ENCODE assay signal across 13 mouse cellular contexts in genomic region chr8:84974543-84975142, GRCm38 (mm10). TPM values are rescaled to one million over a fixed set of nuclear protein-coding genes. Genes with fewer than 3 reads are reported as not detected.
A peak's percentile ranks its signal among the peaks of the same experiment; 100 is the strongest.
DNase-seq lines count a peak whose midpoint lies in the region; ATAC-seq and TF ChIP-seq lines count a peak whose summit lies in the region.
"Had no signal": no experiment of that assay in that cellular context is flagged by ENCODE, and none has a peak within 500 bp of the region (broad histone marks: within the 10 kb centered on the region; RNA-seq: fewer than 3 reads in every experiment).

No protein-coding gene starts in this region.

- DNase-seq in heart, adult 18-20 months: no peak
- DNase-seq in spleen, adult 2 months (ENCODE audit: low read depth in 1 of 2, low spot score in 2 of 2): no peak
- DNase-seq in spleen, adult 18-20 months: no peak
- no peak for DNase-seq in urinary bladder, postnatal 36 days (ENCODE audit: low spot score in 2 of 2)

- TF ChIP-seq CTCF in spleen, adult 2 months (IDR thresholded peaks at IDR 0.05; ENCODE audit: extremely low read depth, insufficient read depth, insufficient read length, insufficient replicate concordance): no peak
- TF ChIP-seq CTCF in small intestine, adult 2 months (IDR thresholded peaks at IDR 0.05; ENCODE audit: extremely low read depth, insufficient read length, insufficient replicate concordance, low read depth, low read length): peak; percentile 3; the same call in 1 of the 2 replicates

- H3K4me1 ChIP-seq in heart, embryonic 12.5 days (replicated peaks): peaks cover 40% of the 10 kb centered on the region
- peaks cover 6% of the 10 kb centered on the region; the same call in 1 of the 2 replicates for H3K4me1 ChIP-seq in spleen, adult 2 months (ENCODE audit: control insufficient read depth, insufficient read depth, insufficient read length)
- peaks cover 66% of the 10 kb centered on the region for H3K4me1 ChIP-seq in embryonic facial prominence, embryonic 15.5 days
- H3K4me1 ChIP-seq in small intestine, adult 2 months (ENCODE audit: control insufficient read depth, insufficient read depth, insufficient read length, low read length): peaks cover 11% of the 10 kb centered on the region
- peaks cover 71% of the 10 kb centered on the region for H3K4me1 ChIP-seq in midbrain, embryonic 13.5 days (replicated peaks)

- TF ChIP-seq POLR2A in spleen, adult 2 months (IDR thresholded peaks at IDR 0.05; ENCODE audit: low read depth, low read length): no peak
- no peak for TF ChIP-seq POLR2A in small intestine, adult 2 months (IDR thresholded peaks at IDR 0.05; ENCODE audit: low read depth, low read length)

- 0 out of 2 replicates have a peak overlapping the region, but pooled peaks have one; percentile 95 for H3K4me2 ChIP-seq in heart, embryonic 12.5 days
- H3K4me2 ChIP-seq in embryonic facial prominence, embryonic 15.5 days (replicated peaks): no peak overlapping the region
- H3K4me2 ChIP-seq in midbrain, embryonic 13.5 days (replicated peaks): no peak overlapping the region
- H3K4me2 ChIP-seq: heart, embryonic 15.5 days had no signal

- no peak for ATAC-seq in heart, embryonic 12.5 days (ENCODE audit: insufficient number of reproducible peaks, low FRiP score)
- no peak for ATAC-seq in embryonic facial prominence, embryonic 15.5 days (ENCODE audit: insufficient number of reproducible peaks, low FRiP score, low TSS enrichment, low read depth)
- ATAC-seq in midbrain, embryonic 13.5 days: no peak

- H3K4me3 ChIP-seq in heart, embryonic 12.5 days: no peak overlapping the region
- H3K4me3 ChIP-seq in spleen, adult 2 months (ENCODE audit: extremely low read depth, insufficient read depth, insufficient read length): no peak overlapping the region
- H3K4me3 ChIP-seq in embryonic facial prominence, embryonic 15.5 days (replicated peaks): no peak overlapping the region
- no peak overlapping the region for H3K4me3 ChIP-seq in small intestine, adult 2 months (ENCODE audit: low read depth, low read length)
- no peak overlapping the region for H3K4me3 ChIP-seq in midbrain, embryonic 13.5 days (replicated peaks)
- H3K4me3 ChIP-seq: heart, embryonic 15.5 days had no signal

- peaks cover 45% of the 10 kb centered on the region for H3K36me3 ChIP-seq in heart, embryonic 12.5 days
- H3K36me3 ChIP-seq in spleen, adult 2 months (ENCODE audit: control insufficient read depth, insufficient read depth, low read length): no peaks in the 10 kb centered on the region
- peaks cover 39% of the 10 kb centered on the region for H3K36me3 ChIP-seq in embryonic facial prominence, embryonic 15.5 days
- peaks cover 11% of the 10 kb centered on the region for H3K36me3 ChIP-seq in small intestine, adult 2 months (ENCODE audit: control insufficient read depth, insufficient read depth, low read length)
- peaks cover 44% of the 10 kb centered on the region for H3K36me3 ChIP-seq in midbrain, embryonic 13.5 days

- 79% methylated on average over 8 of the region's 8 CpGs for WGBS in heart, embryonic 12.5 days
- WGBS in spleen, adult 2 months: 62% methylated on average over 8 of the region's 8 CpGs
- WGBS in embryonic facial prominence, embryonic 15.5 days: 64% methylated on average over 8 of the region's 8 CpGs
- WGBS in small intestine, adult 2 months: 63% methylated on average over 8 of the region's 8 CpGs
- WGBS in midbrain, embryonic 13.5 days: 84% methylated on average over 8 of the region's 8 CpGs

- no peaks in the 10 kb centered on the region for H3K27me3 ChIP-seq in heart, embryonic 12.5 days (replicated peaks)
- no peaks in the 10 kb centered on the region for H3K27me3 ChIP-seq in spleen, adult 2 months (ENCODE audit: control insufficient read depth, insufficient read depth, low read length)
- peaks cover 9% of the 10 kb centered on the region for H3K27me3 ChIP-seq in embryonic facial prominence, embryonic 15.5 days
- no peaks in the 10 kb centered on the region for H3K27me3 ChIP-seq in small intestine, adult 2 months (ENCODE audit: control insufficient read depth, insufficient read depth, low read length)
- peaks cover 27% of the 10 kb centered on the region for H3K27me3 ChIP-seq in midbrain, embryonic 13.5 days
- H3K27me3 ChIP-seq: heart, embryonic 15.5 days had no signal

- H3K9ac ChIP-seq in heart, embryonic 12.5 days: no peak overlapping the region
- no peak overlapping the region for H3K9ac ChIP-seq in embryonic facial prominence, embryonic 15.5 days
- H3K9ac ChIP-seq in midbrain, embryonic 13.5 days (replicated peaks): no peak overlapping the region
- H3K9ac ChIP-seq: heart, embryonic 15.5 days had no signal

- no peaks in the 10 kb centered on the region for H3K9me3 ChIP-seq in heart, embryonic 12.5 days (replicated peaks)
- H3K9me3 ChIP-seq in embryonic facial prominence, embryonic 15.5 days (replicated peaks): no peaks in the 10 kb centered on the region
- H3K9me3 ChIP-seq in midbrain, embryonic 13.5 days: no peaks in the 10 kb centered on the region
- H3K9me3 ChIP-seq: heart, embryonic 15.5 days had no signal

- H3K27ac ChIP-seq in heart, embryonic 12.5 days (ENCODE audit: poor library complexity, severe bottlenecking): no peak overlapping the region
- H3K27ac ChIP-seq in spleen, adult 2 months (ENCODE audit: insufficient read depth, low read length): peak overlapping the region; percentile 6; the same call in 1 of the 2 replicates
- peak overlapping the region; percentile 48; the same call in 1 of the 2 replicates for H3K27ac ChIP-seq in embryonic facial prominence, embryonic 15.5 days (replicated peaks)
- peak overlapping the region; percentile 94 for H3K27ac ChIP-seq in small intestine, adult 2 months (ENCODE audit: insufficient read depth, low read depth, low read length)
- no peak overlapping the region for H3K27ac ChIP-seq in midbrain, embryonic 13.5 days
- H3K27ac ChIP-seq: heart, embryonic 15.5 days had no signal

RNA-seq across cellular contexts. Expression of gene Junb, which starts 3.9 kb away (rescaled TPM):
- polyA plus RNA-seq in heart, embryonic 12.5 days (2016; fragmentation: Nextera tagmentation; extraction: Ambion mirVana): 11.9 and 13.2 TPM in 2 replicates
- 10 to 100 TPM; 11.0 to 13.9 TPM for total RNA-seq in heart, adult 18-20 months (2021)
- polyA plus RNA-seq in spleen, adult 2 months (2012; rRNA removed): 89.2 and 154 TPM in 2 replicates
- polyA plus RNA-seq in embryonic facial prominence, embryonic 15.5 days (2015; fragmentation: Nextera tagmentation; extraction: Ambion mirVana): 38.0 and 40.5 TPM in 2 replicates
- 122 and 329 TPM in 2 replicates for polyA plus RNA-seq in small intestine, adult 2 months (2012; rRNA removed)
- 3.5 and 6.1 TPM in 2 replicates for polyA plus RNA-seq in midbrain, embryonic 13.5 days (2015; fragmentation: Nextera tagmentation; extraction: Ambion mirVana)

RNA-seq across cellular contexts. Expression of gene Rnaseh2a, which starts 5.1 kb away (rescaled TPM):
- 77.1 and 79.0 TPM in 2 replicates for polyA plus RNA-seq in heart, embryonic 12.5 days (2016; fragmentation: Nextera tagmentation; extraction: Ambion mirVana)
- 10 to 100 TPM; 45.6 to 48.4 TPM for total RNA-seq in heart, adult 18-20 months (2021)
- 34.2 and 35.6 TPM in 2 replicates for polyA plus RNA-seq in spleen, adult 2 months (2012; rRNA removed)
- 94.9 and 99.1 TPM in 2 replicates for polyA plus RNA-seq in embryonic facial prominence, embryonic 15.5 days (2015; fragmentation: Nextera tagmentation; extraction: Ambion mirVana)
- 14.5 and 29.1 TPM in 2 replicates for polyA plus RNA-seq in small intestine, adult 2 months (2012; rRNA removed)
- polyA plus RNA-seq in midbrain, embryonic 13.5 days (2015; fragmentation: Nextera tagmentation; extraction: Ambion mirVana): 66.5 and 68.6 TPM in 2 replicates

RNA-seq across cellular contexts. Expression of gene Prdx2, which starts 5.3 kb away (rescaled TPM):
- polyA plus RNA-seq in heart, embryonic 12.5 days (2016; fragmentation: Nextera tagmentation; extraction: Ambion mirVana): 638 and 672 TPM in 2 replicates
- 100 to 1,000 TPM; 648 to 740 TPM for total RNA-seq in heart, adult 18-20 months (2021)
- polyA plus RNA-seq in spleen, adult 2 months (2012; rRNA removed): 149 and 164 TPM in 2 replicates
- 705 and 717 TPM in 2 replicates for polyA plus RNA-seq in embryonic facial prominence, embryonic 15.5 days (2015; fragmentation: Nextera tagmentation; extraction: Ambion mirVana)
- 70.6 and 141 TPM in 2 replicates for polyA plus RNA-seq in small intestine, adult 2 months (2012; rRNA removed)
- 1,603 and 1,658 TPM in 2 replicates for polyA plus RNA-seq in midbrain, embryonic 13.5 days (2015; fragmentation: Nextera tagmentation; extraction: Ambion mirVana)

RNA-seq across cellular contexts. Expression of gene Gm49661, which starts 5.4 kb away (rescaled TPM):
- polyA plus RNA-seq in heart, embryonic 12.5 days (2016; fragmentation: Nextera tagmentation; extraction: Ambion mirVana): not detected in 2 replicates
- 1 to 10 TPM in 1 of 2 experiments, not detected in 1; 2.3 TPM for total RNA-seq in heart, adult 18-20 months (2021)
- not detected in 2 replicates for polyA plus RNA-seq in spleen, adult 2 months (2012; rRNA removed)
- not detected in 2 replicates for polyA plus RNA-seq in embryonic facial prominence, embryonic 15.5 days (2015; fragmentation: Nextera tagmentation; extraction: Ambion mirVana)
- polyA plus RNA-seq in small intestine, adult 2 months (2012; rRNA removed): 3.2 TPM in 1 of 2 replicates, not detected in the other
- polyA plus RNA-seq in midbrain, embryonic 13.5 days (2015; fragmentation: Nextera tagmentation; extraction: Ambion mirVana): not detected in 2 replicates
- total RNA-seq: layer of hippocampus, postnatal 14 days had no signal
- polyA plus RNA-seq: embryonic facial prominence, embryonic 14.5 days; frontal cortex, adult 2 months; heart, embryonic 15.5 days; lung, adult 2 months had no signal

RNA-seq across cellular contexts. Expression of gene Hook2, which starts 15.8 kb away (rescaled TPM):
- 7.2 and 7.7 TPM in 2 replicates for polyA plus RNA-seq in heart, embryonic 12.5 days (2016; fragmentation: Nextera tagmentation; extraction: Ambion mirVana)
- total RNA-seq in heart, adult 18-20 months (2021): 1 to 10 TPM; 2.7 TPM
- polyA plus RNA-seq in spleen, adult 2 months (2012; rRNA removed): 3.6 and 3.9 TPM in 2 replicates
- 27.2 and 30.6 TPM in 2 replicates for polyA plus RNA-seq in embryonic facial prominence, embryonic 15.5 days (2015; fragmentation: Nextera tagmentation; extraction: Ambion mirVana)
- 26.3 and 56.9 TPM in 2 replicates for polyA plus RNA-seq in small intestine, adult 2 months (2012; rRNA removed)
- 23.5 and 23.8 TPM in 2 replicates for polyA plus RNA-seq in midbrain, embryonic 13.5 days (2015; fragmentation: Nextera tagmentation; extraction: Ambion mirVana)

Comparison
In these comparisons a context has a peak if more than half of its experiments do, and no peak if none do; other contexts are left out.
1. H3K27ac ChIP-seq: peak in spleen, adult 2 months (single experiment), embryonic facial prominence, embryonic 15.5 days (single experiment) and small intestine, adult 2 months (single experiment); none in heart, embryonic 12.5 days (single experiment) and midbrain, embryonic 13.5 days (single experiment).